Mouse (Mus musculus): ENCODE measurements around the gene Spc25. TPM values are rescaled to one million over a fixed set of nuclear protein-coding genes. Genes with fewer than 3 reads are reported as not detected.

Gene Spc25
- polyA plus RNA-seq (2015; fragmentation: Illumina TruSeq; extraction: RNeasy Lipid Tissue Mini Kit (QIAGEN cat#74804); ENCODE audit: insufficient read depth, low replicate concordance): 20.2 TPM

DNA sequence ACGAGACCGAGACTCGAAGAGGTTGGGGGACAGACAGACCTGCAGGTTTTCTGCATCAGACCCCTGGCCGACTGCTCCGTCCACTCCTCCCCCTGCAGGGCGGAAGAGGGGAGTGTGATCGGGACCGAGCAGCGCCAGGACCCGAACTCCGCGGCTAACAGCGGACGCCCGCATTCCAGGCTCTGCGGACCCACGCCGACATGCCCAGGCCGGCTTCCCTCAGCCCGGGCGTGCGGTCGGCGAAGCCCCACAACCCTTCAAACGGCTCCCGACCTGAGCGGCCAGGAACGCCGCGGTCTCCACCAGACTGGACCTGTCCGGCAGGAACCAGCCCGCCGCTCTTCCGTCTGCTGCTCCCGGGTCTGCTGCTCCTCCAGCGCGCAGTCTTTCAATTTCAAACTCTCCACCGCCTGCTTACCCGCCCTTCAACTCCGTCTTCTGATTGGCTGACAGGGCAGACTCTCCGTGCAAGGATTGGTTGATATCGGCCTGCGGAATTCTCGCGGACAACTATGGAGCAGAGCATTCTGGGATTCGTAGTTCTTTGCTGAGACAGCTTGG, at the start of gene Spc25:
Gene Spc25, minus strand, starts transcription at position 404 of the 561 bp plus-strand sequence.

DNA sequence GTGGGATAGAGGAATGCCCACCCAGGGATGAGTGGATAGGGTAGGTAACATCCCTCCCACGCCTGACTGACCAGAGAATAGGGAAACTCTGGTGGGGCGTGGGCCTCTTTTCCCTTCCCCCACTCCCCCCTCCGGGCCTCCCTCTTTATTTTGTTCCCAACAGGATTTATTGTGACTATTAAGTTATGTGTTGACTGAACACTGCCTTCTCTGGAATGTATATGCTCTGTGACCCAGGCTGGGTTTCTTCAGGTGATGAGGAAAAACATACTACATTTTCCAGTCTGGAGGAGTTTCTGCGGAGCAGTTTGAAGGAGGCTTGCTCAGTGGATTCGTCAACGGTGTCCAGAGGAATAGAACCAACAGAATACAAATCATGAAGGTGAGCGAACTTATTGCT, 4.8 kb upstream of the Spc25 start, which contains the start of gene G6pc2:
Gene G6pc2, plus strand, starts transcription at position 301 of the 400 bp plus-strand sequence.

Other genes with a start within 250 kb of the Spc25 start
- gene Nostrin, start 70.4 kb downstream of the Spc25 start, polyA plus RNA-seq (2015; fragmentation: Illumina TruSeq; extraction: RNeasy Lipid Tissue Mini Kit (QIAGEN cat#74804); ENCODE audit: insufficient read depth, low replicate concordance): 25.6 TPM
- not detected for gene G6pc2, start 4.9 kb upstream of the Spc25 start, polyA plus RNA-seq (2015; fragmentation: Illumina TruSeq; extraction: RNeasy Lipid Tissue Mini Kit (QIAGEN cat#74804); ENCODE audit: insufficient read depth, low replicate concordance)
- not detected for gene Abcb11, start 136.4 kb upstream of the Spc25 start, polyA plus RNA-seq (2015; fragmentation: Illumina TruSeq; extraction: RNeasy Lipid Tissue Mini Kit (QIAGEN cat#74804); ENCODE audit: insufficient read depth, low replicate concordance)
- 1.5 TPM for gene Dhrs9, start 174.3 kb upstream of the Spc25 start, polyA plus RNA-seq (2015; fragmentation: Illumina TruSeq; extraction: RNeasy Lipid Tissue Mini Kit (QIAGEN cat#74804); ENCODE audit: insufficient read depth, low replicate concordance)

All from spleen, adult 10 weeks (tissue).